Mouse (Mus musculus) 3T3-L1 (cell line): Measurements from ENCODE around the gene Zfp352.
A peak's percentile ranks its signal among the peaks of the same experiment; 100 is the strongest.
"Not testable (repeated sequence)": the region's sequence is repeated elsewhere in the genome, so short reads cannot be mapped to it uniquely, and the experiment has no call there.

Source experiments
- DNase-seq: peaks from one replicate; pipeline ENCODE4 v3.0.0-alpha.2; 2015; ENCODE audit warnings: low read depth, low spot score

Zfp352 gene

DNA sequence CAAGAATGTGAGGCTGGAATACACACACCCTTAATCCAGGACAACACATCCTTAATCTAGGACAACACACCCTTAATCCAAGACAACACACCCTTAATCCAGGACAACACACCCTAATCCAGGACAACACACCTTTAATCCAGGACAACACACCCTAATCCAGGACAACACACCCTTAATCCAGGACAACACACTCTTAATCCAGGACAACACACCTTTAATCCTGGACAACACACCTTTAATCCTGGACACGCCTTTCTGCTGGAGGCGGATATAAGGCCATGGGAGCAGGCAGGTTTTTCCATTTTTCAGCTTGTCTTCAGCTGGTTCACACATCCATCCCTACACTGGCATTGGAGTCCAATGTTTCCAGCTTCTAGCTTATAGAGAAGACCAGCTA lies at the start of gene Zfp352:
Zfp352 (plus strand) TSS at position 301 of the 400 bp plus-strand sequence.
- no peak for DNase-seq

DNA sequence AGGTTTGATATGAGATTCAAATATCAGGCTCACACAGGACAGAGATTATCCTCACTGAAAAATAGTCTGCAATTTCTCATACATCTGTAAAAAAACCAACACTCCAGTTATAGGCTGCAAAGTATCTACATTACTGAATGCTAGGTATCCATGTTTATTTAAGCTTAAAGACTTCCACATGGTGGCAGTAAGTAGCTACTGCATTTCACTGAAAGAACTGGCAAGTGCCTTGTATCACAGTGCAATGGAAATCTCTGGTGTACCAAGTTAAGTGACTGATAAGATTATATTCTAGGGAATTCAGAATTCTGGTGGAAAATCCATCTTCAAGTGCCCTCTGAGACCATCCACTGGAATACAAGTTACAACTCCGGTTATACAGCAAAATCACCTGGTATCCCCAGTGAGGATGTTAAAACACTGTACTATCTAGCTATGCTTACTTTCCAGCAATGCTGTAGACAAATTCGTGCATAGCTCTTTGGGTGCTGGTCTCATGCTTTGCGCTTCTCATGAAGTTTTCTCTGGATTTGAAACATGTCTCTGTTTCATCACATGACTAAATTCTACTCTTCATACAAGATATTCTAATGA lies 47.6 kb upstream of the Zfp352 start:
- DNase-seq, result peak; percentile 12

GRCm38 (mm10) chr4:90174036-90174435 lies 44.6 kb upstream of the Zfp352 start:
- DNase-seq, result no peak

DNA sequence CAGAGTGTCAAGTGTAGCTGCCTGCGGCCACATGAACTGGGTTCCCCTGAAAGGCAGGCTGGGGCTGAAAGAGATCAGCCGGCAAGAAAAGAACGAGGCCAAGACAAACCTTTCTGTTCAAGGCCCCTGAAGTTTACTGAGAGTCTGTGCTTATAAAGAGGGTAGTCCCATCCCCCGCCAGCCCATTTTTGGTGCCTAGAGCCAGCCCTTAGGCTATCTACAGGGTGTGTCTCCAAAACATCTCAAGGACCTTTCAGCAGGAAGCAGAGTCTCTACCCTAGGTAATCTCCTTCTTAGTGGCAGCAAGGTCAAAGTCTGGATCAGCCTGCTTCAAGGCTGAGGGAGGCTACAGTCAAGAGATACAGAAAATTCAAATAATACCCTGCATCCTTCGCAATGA lies 15.2 kb upstream of the Zfp352 start:
- no peak for DNase-seq

- DNase-seq, result no peak
These were observed 7.1 kb upstream of the Zfp352 start for GRCm38 (mm10) chr4:90211475-90211874.

- DNase-seq, result no peak
These were observed 6.5 kb upstream of the Zfp352 start for GRCm38 (mm10) chr4:90212076-90212475.

DNA sequence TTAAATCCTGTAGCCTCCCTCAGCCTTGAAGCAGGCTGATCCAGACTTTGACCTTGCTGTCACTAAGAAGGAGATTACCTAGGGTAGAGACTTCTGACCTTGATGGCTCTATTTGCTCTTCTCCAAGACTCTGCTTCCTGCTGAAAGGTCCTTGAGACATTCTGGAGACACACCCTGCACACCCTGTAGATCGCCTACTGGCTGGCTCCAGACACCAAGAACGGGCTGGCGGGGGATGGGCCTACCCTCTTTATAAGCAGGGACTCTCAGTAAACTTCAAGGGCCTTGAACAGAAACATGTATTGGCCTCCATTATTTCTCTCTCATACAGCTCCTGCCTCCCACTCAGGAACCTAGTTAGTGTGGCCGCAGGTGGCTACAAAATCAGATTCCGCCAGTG lies 17.0 kb downstream of the Zfp352 start:
- DNase-seq, result not testable (repeated sequence)

DNA sequence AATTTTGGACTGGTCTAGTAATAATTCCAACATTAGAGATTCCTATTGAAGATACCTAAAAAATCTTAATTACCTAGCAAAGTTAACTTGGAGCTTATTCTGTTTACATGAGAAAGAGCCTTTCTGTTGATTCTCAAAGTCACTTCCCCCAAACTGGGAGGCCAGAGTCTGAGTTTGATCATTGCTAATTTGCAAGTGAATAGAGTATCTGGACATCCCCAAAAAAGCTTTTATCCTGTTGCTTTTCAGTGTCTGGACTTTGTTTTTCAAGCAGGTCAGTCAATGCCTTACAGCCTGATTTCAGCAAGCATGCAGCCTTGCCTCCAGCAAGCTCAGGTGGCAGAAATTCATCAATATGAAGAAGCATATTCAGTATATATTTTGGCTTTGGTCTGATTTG lies 51.2 kb downstream of the Zfp352 start:
- no peak for DNase-seq
